Mouse (Mus musculus): ENCODE data around the gene Prkg2. TPM values are rescaled to one million over a fixed set of nuclear protein-coding genes. Genes with fewer than 3 reads are reported as not detected.

The Prkg2 gene
- total RNA-seq, 1 experiment from 2014 or later = not detected

DNA sequence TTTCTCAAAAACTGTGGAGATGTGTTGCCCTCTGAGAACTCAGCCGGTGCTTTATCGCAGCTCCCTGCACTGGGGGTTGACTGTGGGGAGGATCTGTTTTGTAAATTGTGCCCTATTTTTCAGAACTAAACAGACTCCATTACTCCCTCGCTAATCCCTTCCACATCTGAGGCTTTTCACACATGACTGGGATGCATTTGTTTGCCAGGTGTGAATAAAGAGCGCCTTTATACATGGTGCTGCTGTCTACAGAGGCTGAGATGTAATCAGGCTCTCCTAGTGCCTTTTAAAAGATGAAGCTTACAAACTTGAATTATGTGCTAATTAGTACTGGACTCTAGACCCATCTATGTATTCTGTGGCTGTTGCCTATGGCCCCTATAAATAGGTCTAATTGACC lies 50.7 kb downstream of the Prkg2 start:
- no peak for ATAC-seq (replicated peaks in 1 of 2; ENCODE audit: insufficient read depth in 1 of 2, low FRiP score in 2 of 2, low TSS enrichment in 1 of 2, low read depth in 1 of 2, poor library complexity in 2 of 2, severe bottlenecking in 2 of 2)

DNA sequence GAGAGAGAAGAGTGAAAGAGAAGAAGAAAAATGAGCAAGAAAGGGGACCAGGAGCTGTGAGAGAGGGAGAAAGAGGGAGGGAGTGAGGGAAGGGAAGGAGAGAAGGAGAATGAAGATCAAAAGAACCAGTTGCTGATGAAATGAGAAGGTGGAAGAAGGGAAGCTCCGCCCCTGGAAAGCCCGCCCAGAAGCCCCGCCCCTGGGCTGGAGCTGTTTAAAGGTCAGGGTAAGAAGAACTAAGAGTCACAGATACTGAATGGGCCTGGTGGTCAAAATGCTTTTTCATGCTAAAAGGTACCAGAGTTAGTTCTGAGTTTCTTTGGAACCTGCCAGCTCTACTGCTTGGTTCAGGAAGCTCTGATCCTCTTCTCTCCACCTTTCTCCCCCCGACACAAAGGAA lies 51.1 kb downstream of the Prkg2 start:
- no peak for ATAC-seq (replicated peaks in 1 of 2; ENCODE audit: insufficient read depth in 1 of 2, low FRiP score in 2 of 2, low TSS enrichment in 1 of 2, low read depth in 1 of 2, poor library complexity in 2 of 2, severe bottlenecking in 2 of 2)

DNA sequence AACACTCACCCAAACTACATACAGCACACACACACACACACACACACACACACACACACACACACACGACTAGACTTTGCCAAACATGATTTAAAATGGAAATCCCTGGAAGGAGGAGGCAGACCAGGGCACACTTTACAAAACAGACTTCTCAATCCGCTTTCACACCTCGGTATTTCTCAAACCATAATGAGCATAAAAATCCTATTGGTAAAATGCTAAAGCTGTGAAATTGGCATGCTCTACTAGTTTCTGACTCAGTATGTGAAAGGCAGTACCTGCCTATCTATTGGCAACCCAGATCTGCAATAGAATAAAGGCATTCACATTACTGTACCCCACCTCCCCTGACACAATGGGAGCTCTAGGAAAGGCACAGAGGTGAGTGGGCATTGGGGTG lies 52.1 kb downstream of the Prkg2 start:
- ATAC-seq (replicated peaks in 1 of 2; ENCODE audit: insufficient read depth in 1 of 2, low FRiP score in 2 of 2, low TSS enrichment in 1 of 2, low read depth in 1 of 2, poor library complexity in 2 of 2, severe bottlenecking in 2 of 2) = no peak

DNA sequence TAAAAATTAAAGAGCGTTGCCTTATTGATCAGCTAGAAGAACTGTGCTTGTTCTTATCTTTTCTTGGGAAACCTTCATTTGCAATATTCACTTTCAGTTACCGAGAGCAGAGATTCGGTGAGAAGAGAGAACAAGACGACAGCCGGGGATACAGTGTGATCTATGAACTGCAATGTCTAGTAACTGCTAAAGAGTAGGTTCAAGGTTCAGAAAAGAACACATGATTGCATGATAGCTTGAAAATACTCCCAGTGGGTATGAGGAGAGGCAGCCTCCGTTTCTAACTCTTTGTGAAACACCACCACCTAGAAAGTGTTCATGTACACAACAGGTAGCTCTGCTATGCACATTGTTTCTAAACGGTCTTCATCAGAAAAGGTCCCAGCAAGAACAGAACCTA lies 55.8 kb downstream of the Prkg2 start:
- no peak for ATAC-seq (replicated peaks in 1 of 2; ENCODE audit: insufficient read depth in 1 of 2, low FRiP score in 2 of 2, low TSS enrichment in 1 of 2, low read depth in 1 of 2, poor library complexity in 2 of 2, severe bottlenecking in 2 of 2)

DNA sequence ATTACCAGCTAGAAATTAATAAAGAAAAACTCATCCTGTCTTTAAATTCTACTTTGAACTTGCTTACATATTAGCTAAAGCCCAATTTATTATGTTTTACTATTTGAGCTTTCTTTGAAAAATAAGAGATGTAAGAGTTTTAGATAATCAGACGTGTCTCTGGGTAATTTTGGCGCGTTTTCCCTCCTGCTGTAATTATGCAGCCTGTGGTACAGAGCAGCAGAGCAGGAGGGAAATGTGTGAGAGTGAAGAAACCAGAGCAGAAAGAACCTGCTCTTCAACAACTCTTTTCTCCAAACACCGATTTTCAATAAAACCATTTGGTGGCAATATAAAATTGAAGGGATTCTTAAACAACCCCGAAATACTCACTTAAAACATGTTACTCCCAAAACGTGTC lies 58.8 kb downstream of the Prkg2 start:
- ATAC-seq (replicated peaks in 1 of 2; ENCODE audit: insufficient read depth in 1 of 2, low FRiP score in 2 of 2, low TSS enrichment in 1 of 2, low read depth in 1 of 2, poor library complexity in 2 of 2, severe bottlenecking in 2 of 2) = no peak

DNA sequence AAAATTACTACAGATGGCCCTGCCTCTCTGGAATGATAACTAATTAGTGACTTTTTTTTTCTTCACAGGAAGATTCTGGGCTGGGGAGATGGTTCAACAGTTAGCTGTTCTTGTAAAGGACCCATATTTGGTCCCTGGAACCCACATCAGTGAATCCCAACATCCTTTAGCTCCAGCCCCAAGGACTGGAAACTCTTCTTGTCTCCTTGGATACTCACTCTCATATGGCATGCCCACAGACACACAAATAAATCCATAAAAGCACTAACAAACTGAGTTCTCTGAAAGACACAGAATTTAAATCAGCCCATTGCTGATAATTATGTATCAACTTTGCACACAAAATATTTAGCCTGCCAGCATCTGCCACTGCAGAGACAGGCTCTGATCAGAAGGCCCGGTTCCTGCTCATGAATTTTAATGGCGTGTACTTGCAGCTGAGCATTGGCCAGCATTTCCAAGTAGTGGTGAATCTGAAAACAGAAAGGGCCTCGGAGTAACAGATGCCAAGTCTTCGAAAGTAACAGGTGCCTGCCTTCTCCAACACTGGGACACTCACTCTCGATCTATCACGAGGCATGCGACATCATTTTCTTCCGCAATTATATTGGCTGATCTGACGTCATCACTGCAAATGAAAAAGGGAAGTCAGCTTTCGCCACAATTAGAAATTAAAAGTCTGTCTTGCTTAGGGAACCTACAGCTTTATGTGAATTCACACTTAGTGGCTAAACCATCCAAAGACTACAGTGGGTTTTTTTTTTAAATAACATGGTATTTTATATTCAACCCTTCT lies 61.1 kb downstream of the Prkg2 start:
- peak; percentile 22 to 51; a peak in 2 of 4 replicates for ATAC-seq (replicated peaks in 1 of 2; ENCODE audit: insufficient read depth in 1 of 2, low FRiP score in 2 of 2, low TSS enrichment in 1 of 2, low read depth in 1 of 2, poor library complexity in 2 of 2, severe bottlenecking in 2 of 2)

DNA sequence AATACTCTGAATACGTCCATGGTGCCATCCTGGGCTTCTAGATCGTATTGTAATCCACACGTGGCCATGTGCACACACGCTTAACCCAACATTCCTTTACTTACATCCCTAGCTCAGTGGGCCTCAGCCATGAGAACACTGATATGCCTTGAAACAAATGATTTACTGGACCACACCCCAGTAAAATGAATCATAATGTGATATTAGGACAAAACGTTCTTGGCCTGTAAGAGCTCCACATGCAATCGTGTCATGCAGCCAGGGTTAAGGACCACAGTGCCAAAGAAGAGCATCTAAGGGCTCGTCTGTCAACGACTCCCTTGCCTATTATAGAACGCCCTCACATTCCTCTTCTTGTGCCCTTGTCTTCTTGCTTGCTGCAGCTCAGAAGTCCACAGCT lies 70.5 kb downstream of the Prkg2 start:
- ATAC-seq (replicated peaks in 1 of 2; ENCODE audit: insufficient read depth in 1 of 2, low FRiP score in 2 of 2, low TSS enrichment in 1 of 2, low read depth in 1 of 2, poor library complexity in 2 of 2, severe bottlenecking in 2 of 2) = no peak

DNA sequence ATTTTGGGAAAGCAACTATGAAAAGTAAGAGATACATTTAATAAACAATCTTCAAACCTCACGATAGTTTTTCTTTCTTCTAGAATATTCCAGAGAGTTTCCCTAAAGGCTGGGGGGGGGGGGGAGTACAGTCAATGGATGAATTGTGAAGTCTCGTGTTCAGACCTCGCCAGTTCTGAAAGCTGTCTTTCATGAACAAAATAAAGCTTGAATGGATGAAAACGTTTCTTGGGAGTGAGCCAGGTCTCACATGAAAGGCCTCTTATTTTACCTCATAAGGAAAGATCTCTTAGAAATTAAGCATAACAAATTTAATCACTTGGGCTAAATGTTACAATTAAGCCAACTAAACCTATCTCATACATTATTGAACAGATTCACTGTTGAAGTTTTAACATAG lies 72.0 kb downstream of the Prkg2 start:
- no peak for ATAC-seq (replicated peaks in 1 of 2; ENCODE audit: insufficient read depth in 1 of 2, low FRiP score in 2 of 2, low TSS enrichment in 1 of 2, low read depth in 1 of 2, poor library complexity in 2 of 2, severe bottlenecking in 2 of 2)

DNA sequence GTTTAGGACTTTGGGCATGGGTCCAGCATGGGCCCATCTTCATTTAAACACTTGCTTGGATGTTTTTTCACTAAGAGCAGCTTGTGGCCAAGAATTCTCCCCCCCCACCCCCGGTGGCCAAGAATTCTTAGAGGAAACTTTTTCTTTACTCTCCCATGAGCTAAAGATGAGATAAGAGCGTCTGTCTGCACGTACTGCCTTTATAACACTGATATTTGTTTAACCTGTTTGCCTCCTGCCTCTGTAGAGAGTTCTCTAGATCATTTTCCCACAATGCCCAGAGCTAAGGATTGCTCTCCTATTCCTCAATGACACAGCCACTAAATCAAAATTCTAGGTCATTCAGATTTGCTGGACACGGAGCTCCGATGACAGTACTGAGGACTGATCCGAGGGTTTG lies 72.8 kb downstream of the Prkg2 start:
- ATAC-seq (replicated peaks in 1 of 2; ENCODE audit: insufficient read depth in 1 of 2, low FRiP score in 2 of 2, low TSS enrichment in 1 of 2, low read depth in 1 of 2, poor library complexity in 2 of 2, severe bottlenecking in 2 of 2) = no peak

DNA sequence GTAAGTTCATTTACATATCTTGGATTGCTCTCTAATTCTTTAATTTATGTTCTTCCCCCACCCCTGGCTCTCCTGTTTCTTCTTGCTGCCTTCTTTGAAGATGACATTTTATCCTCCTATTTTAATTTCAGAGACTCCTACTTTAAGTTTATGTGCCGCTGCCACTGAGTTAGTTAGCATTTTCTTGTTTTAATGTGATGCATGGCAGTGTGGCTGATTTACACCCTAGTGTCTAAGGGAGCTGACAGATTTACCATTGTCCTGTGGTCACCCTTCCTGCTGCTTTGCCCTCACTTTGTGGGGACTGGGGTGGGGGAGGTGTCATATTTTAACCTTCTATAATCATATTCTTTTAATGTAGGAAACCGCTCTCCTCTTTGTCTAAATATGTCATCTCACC lies 74.7 kb downstream of the Prkg2 start:
- no peak for ATAC-seq (replicated peaks in 1 of 2; ENCODE audit: insufficient read depth in 1 of 2, low FRiP score in 2 of 2, low TSS enrichment in 1 of 2, low read depth in 1 of 2, poor library complexity in 2 of 2, severe bottlenecking in 2 of 2)

DNA sequence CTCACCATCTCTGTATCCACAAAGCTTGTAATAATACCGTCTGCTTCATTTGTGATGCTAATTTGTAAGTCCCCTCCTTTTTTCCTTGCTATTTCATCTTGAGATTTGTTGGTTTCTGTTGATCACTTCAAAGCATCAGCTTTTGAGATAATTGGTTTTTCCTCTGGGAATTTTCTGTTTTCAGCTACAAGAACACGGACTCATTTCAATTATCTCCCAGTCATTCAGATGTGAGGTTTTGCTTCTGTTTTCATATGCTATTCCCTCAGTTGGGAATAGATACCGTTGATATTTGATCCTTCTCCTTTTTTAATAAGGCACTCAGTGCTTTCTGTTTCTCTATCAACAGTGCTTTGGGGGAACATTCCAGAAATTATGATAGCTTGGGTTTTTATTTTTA lies 81.6 kb downstream of the Prkg2 start:
- ATAC-seq (replicated peaks in 1 of 2; ENCODE audit: insufficient read depth in 1 of 2, low FRiP score in 2 of 2, low TSS enrichment in 1 of 2, low read depth in 1 of 2, poor library complexity in 2 of 2, severe bottlenecking in 2 of 2) = no peak

DNA sequence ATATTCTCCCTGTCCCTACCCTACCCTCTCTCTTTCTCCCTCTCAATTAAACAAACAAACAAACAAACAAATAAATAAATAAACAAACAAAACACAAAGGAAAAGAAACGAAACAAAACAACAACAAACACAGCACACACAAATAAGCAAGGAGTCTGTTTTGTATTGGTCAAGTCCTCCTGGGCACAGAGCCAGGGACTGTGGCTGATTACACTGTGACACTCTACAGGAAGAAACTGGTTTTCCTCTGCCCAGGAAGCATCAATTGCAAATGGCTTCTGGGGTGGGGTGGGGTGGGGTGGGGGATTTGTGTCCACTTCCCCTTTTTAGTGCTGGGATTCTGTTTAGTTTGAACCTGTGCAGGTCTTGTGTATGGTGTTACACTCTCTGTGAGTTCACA lies 83.8 kb downstream of the Prkg2 start:
- ATAC-seq (replicated peaks in 1 of 2; ENCODE audit: insufficient read depth in 1 of 2, low FRiP score in 2 of 2, low TSS enrichment in 1 of 2, low read depth in 1 of 2, poor library complexity in 2 of 2, severe bottlenecking in 2 of 2) = no peak

DNA sequence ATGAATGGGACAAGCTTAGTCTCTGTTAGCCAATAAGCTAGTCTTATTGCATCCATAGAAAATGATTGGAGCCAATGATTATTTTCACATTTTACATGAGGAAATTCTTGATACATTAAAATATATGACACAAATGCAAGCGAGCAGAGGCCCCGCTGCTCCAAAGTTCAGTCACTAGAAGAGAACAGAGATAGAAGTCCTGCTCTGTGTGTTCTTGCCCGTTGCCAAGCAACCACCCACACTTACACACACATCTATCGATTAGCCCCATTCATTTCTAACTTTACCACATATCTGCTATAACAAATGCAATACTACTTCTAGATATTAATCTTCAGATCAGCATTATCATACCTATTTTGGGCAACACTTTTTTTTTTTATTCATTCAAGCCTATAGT lies 85.6 kb downstream of the Prkg2 start:
- ATAC-seq (replicated peaks in 1 of 2; ENCODE audit: insufficient read depth in 1 of 2, low FRiP score in 2 of 2, low TSS enrichment in 1 of 2, low read depth in 1 of 2, poor library complexity in 2 of 2, severe bottlenecking in 2 of 2) = no peak

DNA sequence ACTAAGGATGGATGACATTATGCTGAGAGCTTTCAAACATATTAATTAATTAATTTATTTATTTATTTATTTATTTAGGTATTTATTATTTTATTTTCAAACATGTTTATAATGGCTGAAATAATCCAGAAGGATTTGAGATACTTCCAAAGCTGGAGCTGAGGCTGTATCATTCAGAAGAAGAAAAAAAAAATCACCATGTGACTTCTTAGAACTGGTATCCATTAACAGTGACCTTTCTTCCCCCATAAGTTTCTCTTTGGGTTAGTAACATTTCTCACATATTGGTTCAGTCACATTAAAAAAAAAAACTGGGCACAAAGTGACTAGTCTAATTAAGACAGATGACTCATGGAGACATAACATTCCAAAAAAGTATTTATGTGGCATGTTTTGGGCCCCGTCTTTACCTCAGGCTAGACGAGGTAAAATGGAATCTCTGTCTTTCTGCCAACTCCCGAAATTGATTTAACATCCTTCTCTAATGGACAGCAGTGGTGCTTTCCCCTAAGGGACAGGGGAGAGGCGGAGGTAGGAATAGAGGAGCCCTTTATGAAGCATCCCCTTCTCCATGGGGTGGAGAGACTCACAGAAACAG lies 86.6 kb downstream of the Prkg2 start:
- no peak for ATAC-seq (replicated peaks in 1 of 2; ENCODE audit: insufficient read depth in 1 of 2, low FRiP score in 2 of 2, low TSS enrichment in 1 of 2, low read depth in 1 of 2, poor library complexity in 2 of 2, severe bottlenecking in 2 of 2)

DNA sequence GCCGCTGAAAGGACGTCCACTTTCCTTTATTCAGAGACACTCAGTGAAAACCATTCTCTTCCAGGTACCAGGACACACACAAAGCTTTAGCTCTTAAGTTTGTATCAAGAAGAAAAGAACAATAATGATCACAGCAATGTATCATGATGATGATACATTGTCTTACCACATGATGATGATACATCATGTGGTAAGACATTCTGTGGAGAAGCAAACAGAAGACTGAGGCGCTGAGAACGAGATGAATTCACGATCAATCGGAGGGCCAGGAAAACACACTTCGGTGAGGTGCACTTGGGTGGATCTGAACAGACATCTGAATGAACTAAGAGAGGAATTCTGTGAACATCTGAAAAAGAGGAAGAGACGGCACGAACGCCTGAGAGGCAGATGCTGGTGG lies 87.4 kb downstream of the Prkg2 start:
- no peak for ATAC-seq (replicated peaks in 1 of 2; ENCODE audit: insufficient read depth in 1 of 2, low FRiP score in 2 of 2, low TSS enrichment in 1 of 2, low read depth in 1 of 2, poor library complexity in 2 of 2, severe bottlenecking in 2 of 2)

DNA sequence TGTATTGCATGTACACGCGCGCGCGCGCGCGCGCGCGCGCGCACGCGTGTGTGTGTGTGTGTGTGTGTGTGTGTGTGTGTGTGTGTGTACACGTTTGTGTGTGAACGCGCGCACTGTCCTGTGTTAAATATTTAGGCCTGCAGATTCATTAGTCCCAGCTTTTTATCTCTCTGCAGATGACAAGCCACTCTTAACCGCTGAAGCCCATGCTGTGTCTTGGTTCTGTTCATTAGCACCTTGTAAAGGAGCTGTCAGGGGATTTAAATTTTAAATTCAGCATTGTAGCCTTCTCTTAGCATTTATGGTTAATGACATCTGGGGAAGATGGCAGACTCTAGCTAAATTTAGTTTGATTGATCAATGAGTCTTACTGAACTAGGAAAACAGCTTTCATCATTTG lies 90.5 kb downstream of the Prkg2 start:
- ATAC-seq (replicated peaks in 1 of 2; ENCODE audit: insufficient read depth in 1 of 2, low FRiP score in 2 of 2, low TSS enrichment in 1 of 2, low read depth in 1 of 2, poor library complexity in 2 of 2, severe bottlenecking in 2 of 2) = no peak

DNA sequence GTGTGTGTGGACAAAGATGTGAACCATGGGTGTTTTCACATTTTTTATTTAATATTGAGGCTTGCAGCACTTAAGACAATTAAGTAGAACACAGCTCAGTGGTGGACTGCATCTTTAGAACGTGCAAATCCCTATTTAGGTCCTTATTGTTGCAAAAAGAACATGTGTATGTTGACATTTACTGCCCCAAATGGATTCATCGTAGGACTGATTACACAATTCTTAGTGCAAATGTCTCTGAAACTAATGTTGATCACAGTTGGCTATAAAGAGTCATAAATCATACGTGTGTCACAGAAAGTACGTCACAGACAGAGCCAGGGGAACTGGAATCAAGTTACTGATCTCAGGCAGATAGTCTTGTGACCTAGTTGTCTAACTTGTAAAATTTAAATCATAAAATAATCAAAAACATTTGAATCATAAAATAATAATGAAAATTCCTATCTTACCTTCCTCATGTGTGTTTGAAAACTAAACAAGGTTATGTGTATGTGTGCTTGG lies 91.0 kb downstream of the Prkg2 start:
- no peak for ATAC-seq (replicated peaks in 1 of 2; ENCODE audit: insufficient read depth in 1 of 2, low FRiP score in 2 of 2, low TSS enrichment in 1 of 2, low read depth in 1 of 2, poor library complexity in 2 of 2, severe bottlenecking in 2 of 2)

DNA sequence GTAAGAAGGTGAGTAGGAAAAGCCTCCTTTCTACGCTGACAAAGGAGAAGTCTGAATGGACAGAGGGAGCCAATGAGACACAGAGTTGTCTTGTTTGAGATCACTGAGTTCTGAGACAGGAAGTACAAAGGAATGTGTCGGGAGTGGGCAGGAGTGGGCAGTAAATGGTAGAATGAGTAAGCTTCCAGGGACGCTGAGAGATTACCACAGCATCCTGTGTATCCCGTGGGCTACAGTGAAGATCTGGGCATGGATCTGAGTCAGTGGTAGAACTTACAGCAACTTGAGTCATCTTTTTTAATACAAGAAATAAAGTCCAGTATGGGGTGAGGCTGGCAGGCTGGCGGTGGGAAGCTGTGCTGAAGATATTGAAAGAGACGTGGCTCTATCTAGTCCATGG lies 93.4 kb downstream of the Prkg2 start:
- no peak for ATAC-seq (replicated peaks in 1 of 2; ENCODE audit: insufficient read depth in 1 of 2, low FRiP score in 2 of 2, low TSS enrichment in 1 of 2, low read depth in 1 of 2, poor library complexity in 2 of 2, severe bottlenecking in 2 of 2)

DNA sequence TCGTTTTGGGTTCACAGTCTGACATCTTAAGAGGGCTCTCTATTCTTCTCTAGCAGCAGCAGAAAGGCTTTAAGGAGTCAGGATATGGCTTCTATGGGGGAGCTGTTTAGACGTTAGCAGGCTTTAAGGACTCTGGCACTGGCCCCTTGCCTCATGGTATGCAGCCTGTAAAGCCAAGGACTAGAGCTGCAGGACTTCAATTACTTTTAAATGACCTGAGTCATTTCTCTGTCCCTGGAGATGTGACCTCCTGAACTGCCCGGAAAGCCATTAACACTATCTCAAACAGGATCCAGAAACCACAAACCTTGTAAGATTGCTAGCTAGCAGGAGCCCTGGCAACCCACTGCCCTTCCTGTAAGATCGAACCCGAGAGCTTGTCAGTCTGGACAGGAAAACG lies 96.4 kb downstream of the Prkg2 start:
- ATAC-seq (replicated peaks in 1 of 2; ENCODE audit: insufficient read depth in 1 of 2, low FRiP score in 2 of 2, low TSS enrichment in 1 of 2, low read depth in 1 of 2, poor library complexity in 2 of 2, severe bottlenecking in 2 of 2) = no peak

Data from hematopoietic stem cell, adult 5-6 weeks (primary cell).